Mouse (Mus musculus) liver, embryonic 14.5 days (tissue): ENCODE data around the gene Wasf1.

Experiments used
- CTCF ChIP-seq: IDR thresholded peaks from 2 replicates; pipeline ENCODE4 v1.5.1; 2016; ENCODE audit warnings: antibody characterized with exemption, low read depth, control low read depth
- EP300 ChIP-seq: IDR thresholded peaks from 2 replicates; pipeline ENCODE4 v1.6.1; 2016; ENCODE audit warnings: antibody characterized with exemption, low read depth

- no peak for TF ChIP-seq CTCF
- TF ChIP-seq EP300: no peak
Observed at GRCm38 (mm10) chr10:40843841-40844240, 39.4 kb upstream of the Wasf1 start.
